Mouse (Mus musculus): ENCODE data around the gene Dph3. TPM values are rescaled to one million over a fixed set of nuclear protein-coding genes. Genes with fewer than 3 reads are reported as not detected.

The Dph3 gene
- total RNA-seq, 2 experiments from 2014 or later, result 40.2 to 45.3 TPM

GRCm38 (mm10) chr14:32032522-32032921, 53.0 kb downstream of the Dph3 start:
- peak; percentile 70 to 76 for DNase-seq (ENCODE audit: low spot score in 2 of 2)

Other genes starting within 250 kb of the Dph3 start
- 1 to 10 TPM; 1.8 to 2.6 TPM for gene Galnt15, start 56.7 kb downstream of the Dph3 start, total RNA-seq (2021)
- 10 to 100 TPM; 13.3 to 15.0 TPM for gene Oxnad1, start 355 bp downstream of the Dph3 start, total RNA-seq (2021)
- not detected for gene Msmb, start 56.3 kb upstream of the Dph3 start, total RNA-seq (2021)
- gene Ncoa4, start 74.1 kb upstream of the Dph3 start, total RNA-seq (2021), result 10 to 100 TPM; 96.8 to 97.3 TPM
- gene Timm23, start 116.2 kb upstream of the Dph3 start, total RNA-seq (2021), result 10 to 100 TPM; 64.1 to 75.7 TPM
- gene Parg, start 116.2 kb upstream of the Dph3 start, total RNA-seq (2021), result 10 to 100 TPM; 37.4 to 44.3 TPM
- 100 to 1,000 TPM; 109 to 129 TPM for gene Ogdhl, start 236.3 kb upstream of the Dph3 start, total RNA-seq (2021)

Measured in left cerebral cortex, adult 18-20 months (tissue).